ENCODE assay signal across 9 mouse cellular contexts in the genomic region with DNA sequence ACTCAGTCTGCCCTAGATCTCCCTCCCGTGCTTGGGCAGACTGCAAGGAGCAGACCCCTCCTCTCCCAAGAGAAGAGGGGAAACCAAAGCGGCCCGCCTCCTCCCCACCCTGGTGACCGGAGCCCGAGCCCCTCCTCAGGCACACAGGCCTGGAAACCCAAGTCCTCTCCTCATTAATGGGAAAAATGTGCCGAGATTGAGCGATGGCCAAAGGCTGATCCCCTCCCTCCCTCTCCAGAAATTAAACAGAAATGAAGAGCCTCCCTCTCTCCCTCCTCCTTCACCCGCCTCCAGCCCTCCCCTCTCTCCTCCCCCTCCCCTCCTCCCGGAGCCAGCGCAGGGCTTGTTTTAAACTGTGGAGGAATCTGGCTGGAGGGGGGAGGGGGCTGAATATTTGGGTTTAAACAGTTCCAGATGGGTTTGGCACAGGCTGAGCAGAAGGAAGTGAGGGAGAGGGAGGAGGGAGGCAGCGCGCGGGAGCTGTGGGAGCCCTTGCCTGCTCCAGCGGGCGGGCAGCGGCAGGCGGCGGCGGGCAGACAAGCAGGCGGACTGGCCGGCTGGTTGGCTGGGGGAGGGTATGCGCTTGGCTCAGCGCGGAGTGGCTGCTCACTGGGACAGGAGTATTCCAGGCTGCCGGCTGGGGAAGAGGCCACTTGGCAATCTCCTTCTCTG. TPM values are rescaled to one million over a fixed set of nuclear protein-coding genes. Genes with fewer than 3 reads are reported as not detected.
A peak's percentile ranks its signal among the peaks of the same experiment; 100 is the strongest.
DNase-seq lines count a peak whose midpoint lies in the region; ATAC-seq and TF ChIP-seq lines count a peak whose summit lies in the region.
"Had no signal": no experiment of that assay in that cellular context is flagged by ENCODE, and none has a peak within 500 bp of the region (broad histone marks: within the 10 kb centered on the region; RNA-seq: fewer than 3 reads in every experiment).

No protein-coding gene starts in this region.

- no peak for TF ChIP-seq EP300 in heart, postnatal 0 days (IDR thresholded peaks at IDR 0.05; ENCODE audit: low read depth)

- H3K79me3 ChIP-seq in C2C12 (ENCODE audit: low read depth): no peaks in the 10 kb centered on the region

- peak; percentile 91 for ATAC-seq in forebrain, embryonic 15.5 days (replicated peaks)
- peak; percentile 70 for ATAC-seq in heart, postnatal 0 days (ENCODE audit: insufficient read depth, low read depth)
- peak; percentile 52 for ATAC-seq in liver, embryonic 12.5 days
- ATAC-seq in neural tube, embryonic 12.5 days (ENCODE audit: low FRiP score, low read depth): peak; percentile 85

- DNase-seq in cerebellum, adult 11-12 months: peak; percentile 61
- DNase-seq in heart, postnatal 0 days (ENCODE audit: low spot score): peak; percentile 63
- DNase-seq in kidney, postnatal 25 days: peak; percentile 88 to 92
- peak; percentile 50 for DNase-seq in urinary bladder, postnatal 10 days (ENCODE audit: low spot score)

- H3ac ChIP-seq in C2C12 (ENCODE audit: control insufficient read depth, insufficient read length, low read depth): peak overlapping the region; percentile 46

- no peak for TF ChIP-seq CTCF in C2C12 (IDR thresholded peaks at IDR 0.05; ENCODE audit: control insufficient read depth, insufficient read depth, insufficient read length)
- TF ChIP-seq CTCF in heart, postnatal 0 days (IDR thresholded peaks at IDR 0.05; ENCODE audit: low read depth): no peak

- H3K79me2 ChIP-seq in C2C12 (ENCODE audit: control insufficient read depth, insufficient read depth): peaks cover 8% of the 10 kb centered on the region

- peak overlapping the region; percentile 79 for H3K27ac ChIP-seq in forebrain, embryonic 15.5 days (replicated peaks)
- peak overlapping the region; percentile 57 for H3K27ac ChIP-seq in heart, postnatal 0 days (ENCODE audit: low read depth)
- peak overlapping the region; percentile 45; the same call in 1 of the 2 replicates for H3K27ac ChIP-seq in liver, embryonic 12.5 days
- peak overlapping the region; percentile 68 for H3K27ac ChIP-seq in neural tube, embryonic 12.5 days

- H3K9me3 ChIP-seq in forebrain, embryonic 15.5 days: no peaks in the 10 kb centered on the region
- H3K9me3 ChIP-seq in heart, postnatal 0 days (replicated peaks; ENCODE audit: control insufficient read depth, low read length): no peaks in the 10 kb centered on the region
- H3K9me3 ChIP-seq in liver, embryonic 12.5 days (replicated peaks): no peaks in the 10 kb centered on the region
- H3K9me3 ChIP-seq in neural tube, embryonic 12.5 days: no peaks in the 10 kb centered on the region
- H3K9me3 ChIP-seq: G1E had no signal

- H3K27me3 ChIP-seq in C2C12 (ENCODE audit: control insufficient read depth, insufficient read depth, insufficient read length): no peaks in the 10 kb centered on the region
- no peaks in the 10 kb centered on the region for H3K27me3 ChIP-seq in forebrain, embryonic 15.5 days
- H3K27me3 ChIP-seq in heart, postnatal 0 days (ENCODE audit: control insufficient read depth, insufficient read depth, low read length): no peaks in the 10 kb centered on the region
- H3K27me3 ChIP-seq in liver, embryonic 12.5 days (replicated peaks): peaks cover 72% of the 10 kb centered on the region
- H3K27me3 ChIP-seq in neural tube, embryonic 12.5 days (replicated peaks): no peaks in the 10 kb centered on the region

- H3K4me1 ChIP-seq in forebrain, embryonic 15.5 days: peaks cover 38% of the 10 kb centered on the region
- peaks cover 36% of the 10 kb centered on the region for H3K4me1 ChIP-seq in heart, postnatal 0 days (ENCODE audit: control insufficient read depth, insufficient read depth)
- peaks cover 8% of the 10 kb centered on the region for H3K4me1 ChIP-seq in liver, embryonic 12.5 days
- H3K4me1 ChIP-seq in neural tube, embryonic 12.5 days: peaks cover 55% of the 10 kb centered on the region

- WGBS in forebrain, embryonic 15.5 days: under 1% methylated on average over 24 of the region's 25 CpGs
- WGBS in heart, postnatal 0 days: 5% methylated on average over 24 of the region's 25 CpGs
- WGBS in liver, embryonic 12.5 days (ENCODE audit: insufficient replicate concordance): 3% methylated on average over 24 of the region's 25 CpGs
- 1% methylated on average over 25 of the region's 25 CpGs for WGBS in neural tube, embryonic 12.5 days

- peak overlapping the region; percentile 18 for H3K4me3 ChIP-seq in C2C12 (ENCODE audit: insufficient read depth, poor library complexity, severe bottlenecking)
- H3K4me3 ChIP-seq in forebrain, embryonic 15.5 days: peak overlapping the region; percentile 39
- H3K4me3 ChIP-seq in heart, postnatal 0 days (ENCODE audit: low read depth, low read length): peak overlapping the region; percentile 39
- peak overlapping the region; percentile 25 for H3K4me3 ChIP-seq in liver, embryonic 12.5 days
- H3K4me3 ChIP-seq in neural tube, embryonic 12.5 days: peak overlapping the region; percentile 37

- H3K36me3 ChIP-seq in C2C12 (ENCODE audit: control insufficient read depth, insufficient read depth): peaks cover 4% of the 10 kb centered on the region
- no peaks in the 10 kb centered on the region for H3K36me3 ChIP-seq in forebrain, embryonic 15.5 days
- H3K36me3 ChIP-seq in heart, postnatal 0 days (replicated peaks; ENCODE audit: control insufficient read depth, insufficient read depth, low read length): no peaks in the 10 kb centered on the region
- no peaks in the 10 kb centered on the region for H3K36me3 ChIP-seq in liver, embryonic 12.5 days
- H3K36me3 ChIP-seq in neural tube, embryonic 12.5 days: peaks cover 10% of the 10 kb centered on the region
- H3K36me3 ChIP-seq: G1E had no signal

- H3K9ac ChIP-seq in forebrain, embryonic 15.5 days (replicated peaks): peak overlapping the region; percentile 44
- H3K9ac ChIP-seq in heart, postnatal 0 days (replicated peaks; ENCODE audit: low read depth, low read length): peak overlapping the region; percentile 11
- no peak overlapping the region for H3K9ac ChIP-seq in liver, embryonic 12.5 days
- H3K9ac ChIP-seq in neural tube, embryonic 12.5 days: peak overlapping the region; percentile 54

- peak overlapping the region; percentile 68 for H3K4me2 ChIP-seq in forebrain, embryonic 15.5 days (replicated peaks)
- H3K4me2 ChIP-seq in heart, postnatal 0 days (ENCODE audit: low read depth, low read length): peak overlapping the region; percentile 70
- H3K4me2 ChIP-seq in liver, embryonic 12.5 days: peak overlapping the region; percentile 57
- peak overlapping the region; percentile 67 for H3K4me2 ChIP-seq in neural tube, embryonic 12.5 days (replicated peaks)

TF ChIP-seq in C2C12, 6 proteins besides CTCF, POLR2A, EP300 and RAD21:
- no peak for TF ChIP-seq FOSL1 (IDR thresholded peaks at IDR 0.05; ENCODE audit: insufficient read depth, low read length, poor library complexity, severe bottlenecking)
- TF ChIP-seq MAX (IDR thresholded peaks at IDR 0.05): no peak
- no peak for TF ChIP-seq USF1 (IDR thresholded peaks at IDR 0.05; ENCODE audit: low read depth)
- TF ChIP-seq MYOG (IDR thresholded peaks at IDR 0.05; ENCODE audit: control insufficient read depth, extremely low read depth, insufficient read length): no peak
- TF ChIP-seq MYOD1 (IDR thresholded peaks at IDR 0.05; ENCODE audit: control insufficient read depth, insufficient read length, low read depth): no peak
- TF ChIP-seq CEBPB (IDR thresholded peaks at IDR 0.05; ENCODE audit: low read depth): no peak
TF ChIP-seq in C2C12: peak in this region for 0.

RNA-seq across cellular contexts. Expression of a gene that starts 6.2 kb away (rescaled TPM):
- 5.0 TPM for polyA plus RNA-seq in C2C12 (2012; fragmentation: generic; extraction: Trizol)
- polyA plus RNA-seq in forebrain, embryonic 15.5 days (2015; fragmentation: Nextera tagmentation; extraction: Ambion mirVana): 7.6 and 7.9 TPM in 2 replicates
- total RNA-seq in heart, postnatal 0 days (2014; rRNA removed; ENCODE audit: low replicate concordance): 8.5 and 9.6 TPM in 2 replicates
- polyA plus RNA-seq in heart, postnatal 0 days (2015; fragmentation: Nextera tagmentation; extraction: Ambion mirVana): 6.2 and 6.8 TPM in 2 replicates
- 2.5 and 3.0 TPM in 2 replicates for polyA plus RNA-seq in liver, embryonic 12.5 days (2016; fragmentation: Nextera tagmentation; extraction: Ambion mirVana)
- polyA plus RNA-seq in neural tube, embryonic 12.5 days (2016; fragmentation: Nextera tagmentation; extraction: Ambion mirVana): 18.8 and 20.4 TPM in 2 replicates
- polyA plus RNA-seq: G1E had no signal

RNA-seq across cellular contexts. Expression of a gene that starts 57.0 kb away (rescaled TPM):
- polyA plus RNA-seq in C2C12 (2012; fragmentation: generic; extraction: Trizol): not detected
- not detected in 2 replicates for polyA plus RNA-seq in forebrain, embryonic 15.5 days (2015; fragmentation: Nextera tagmentation; extraction: Ambion mirVana)
- not detected in 2 replicates for total RNA-seq in heart, postnatal 0 days (2014; rRNA removed; ENCODE audit: low replicate concordance)
- not detected in 2 replicates for polyA plus RNA-seq in heart, postnatal 0 days (2015; fragmentation: Nextera tagmentation; extraction: Ambion mirVana)
- not detected in 2 replicates for polyA plus RNA-seq in liver, embryonic 12.5 days (2016; fragmentation: Nextera tagmentation; extraction: Ambion mirVana)
- not detected in 2 replicates for polyA plus RNA-seq in neural tube, embryonic 12.5 days (2016; fragmentation: Nextera tagmentation; extraction: Ambion mirVana)
- polyA plus RNA-seq: G1E had no signal

Comparison
In these comparisons a context has a peak if more than half of its experiments do, and no peak if none do; other contexts are left out.
1. Peak in every context shown above with its lines: DNase-seq, ATAC-seq, H3K4me3 ChIP-seq and H3K27ac ChIP-seq.